Mouse (Mus musculus) right cerebral cortex, postnatal 4 days (tissue): ENCODE results near the gene Adpgk.
"Not testable (repeated sequence)": the region's sequence is repeated elsewhere in the genome, so short reads cannot be mapped to it uniquely, and the experiment has no call there.

Experiments
- DNase-seq: peaks from one replicate; pipeline ENCODE4 v3.0.0-alpha.2; 2022

Adpgk gene

DNA sequence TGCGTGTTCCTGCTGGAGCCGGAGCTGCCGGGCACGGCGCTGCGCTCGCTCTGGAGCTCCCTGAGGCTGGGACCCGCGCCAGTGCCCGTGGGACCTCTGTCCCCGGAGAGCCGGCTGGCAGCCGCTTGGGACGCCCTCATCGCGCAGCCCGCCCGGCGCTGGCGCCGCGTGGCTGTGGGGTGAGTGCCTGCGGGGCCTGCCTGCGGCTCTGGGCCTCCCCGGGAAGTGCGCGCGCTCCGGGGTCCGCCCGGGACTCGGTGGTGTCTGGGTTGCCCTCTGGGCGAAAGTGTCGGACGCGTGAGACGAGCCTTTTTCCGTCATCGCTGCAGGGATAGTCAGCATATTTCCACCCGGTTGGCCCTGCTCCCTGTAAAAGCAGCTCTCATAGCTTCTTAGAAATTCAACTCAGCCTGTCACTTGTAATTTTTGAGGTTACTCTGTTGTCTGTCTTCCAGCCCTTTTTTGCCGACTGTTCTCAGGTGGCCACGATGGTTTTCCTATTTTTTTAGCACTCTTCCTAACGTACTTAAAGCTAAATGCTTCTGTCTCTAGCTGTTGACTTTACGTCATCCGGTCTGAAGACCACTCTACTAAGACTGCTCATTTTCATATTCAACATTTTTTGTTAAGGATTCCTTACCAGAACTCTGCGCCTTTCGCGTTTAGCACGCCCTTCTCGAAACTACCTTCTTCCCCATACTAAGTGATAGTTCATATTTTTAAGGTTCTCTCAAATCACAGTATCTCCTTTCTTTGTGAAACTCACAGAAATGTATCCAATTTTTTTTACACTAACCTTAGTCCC is 532 bp downstream of the Adpgk start:
- DNase-seq, result no peak

- DNase-seq, result no peak
Measured at GRCm38 (mm10) chr9:59292493-59292875, 1.1 kb downstream of the Adpgk start.

DNA sequence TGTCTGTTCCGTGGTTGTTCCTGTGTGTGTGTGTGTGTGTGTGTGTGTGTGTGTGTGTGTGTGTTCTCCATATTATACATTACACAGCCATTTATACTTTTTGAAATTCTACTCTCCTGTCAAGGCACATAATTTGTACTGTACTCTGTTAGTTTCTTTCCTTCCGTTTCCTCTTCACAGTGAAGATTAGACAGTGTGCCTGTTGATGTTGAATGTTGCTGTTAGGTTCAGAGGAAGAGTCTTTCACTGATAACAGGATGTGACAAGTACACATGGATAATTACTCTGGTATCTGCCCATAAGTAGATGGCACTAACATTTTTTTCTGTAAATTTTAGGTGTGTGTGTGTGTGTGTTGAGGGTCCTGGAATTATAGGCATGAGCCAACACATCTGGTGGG is 5.1 kb downstream of the Adpgk start:
- DNase-seq, result no peak

- DNase-seq, result no peak
Measured at GRCm38 (mm10) chr9:59307890-59308289, 16.5 kb downstream of the Adpgk start.

DNA sequence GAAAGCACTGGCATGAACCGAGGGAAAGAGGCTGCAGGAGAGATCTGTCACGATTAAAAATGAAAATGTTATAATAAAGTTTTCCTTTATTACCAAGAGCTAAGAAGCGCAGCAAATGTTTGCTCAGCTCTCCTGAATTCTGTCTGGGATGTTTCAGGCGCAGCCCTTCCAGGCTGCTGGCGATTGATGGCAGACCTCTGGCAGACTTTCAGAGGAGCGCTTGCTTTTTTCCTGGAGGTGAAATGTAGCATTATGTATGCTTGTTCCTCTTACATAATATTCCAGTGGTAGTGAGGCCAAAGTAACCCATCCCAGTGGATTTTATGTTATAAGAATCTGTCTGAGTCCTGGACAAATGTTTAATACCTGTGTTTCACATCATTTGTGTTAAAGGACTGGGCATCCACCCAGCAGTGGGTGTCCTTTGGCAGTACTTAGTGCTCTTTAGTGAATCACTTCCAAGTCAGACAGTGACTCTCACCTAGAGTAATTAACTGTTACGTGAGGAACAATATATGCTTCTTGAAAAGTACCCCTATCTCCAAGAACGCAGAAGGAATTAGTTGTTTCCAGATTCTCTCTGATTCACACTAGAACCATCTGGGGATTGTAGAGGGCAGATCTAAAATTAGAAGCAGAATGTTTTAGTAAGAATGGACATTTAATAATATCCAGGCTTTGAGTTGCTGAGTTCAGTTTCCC is 19.4 kb downstream of the Adpgk start:
- no peak for DNase-seq

GRCm38 (mm10) chr9:59311284-59311670 is 19.9 kb downstream of the Adpgk start:
- DNase-seq, result no peak

GRCm38 (mm10) chr9:59316206-59316605 is 24.8 kb downstream of the Adpgk start:
- DNase-seq, result no peak

DNA sequence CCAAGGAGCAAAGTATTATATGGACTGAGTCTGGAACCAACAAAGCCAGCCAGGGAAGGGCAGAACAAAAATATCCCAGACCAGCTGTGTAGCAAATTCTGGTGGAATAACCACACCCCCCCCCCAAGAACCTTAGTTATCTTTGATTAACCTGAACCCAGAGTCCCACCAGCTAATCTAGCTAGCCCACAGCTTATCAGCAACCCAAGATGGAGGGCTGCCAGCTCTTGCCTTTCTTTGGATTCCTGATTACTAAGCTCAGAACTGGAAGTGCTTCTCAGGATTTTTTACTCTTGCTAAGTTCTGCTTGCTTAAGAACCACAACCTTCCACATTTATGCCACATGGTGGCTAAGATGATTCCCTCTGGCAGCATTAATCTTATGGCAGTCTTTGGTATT is 33.0 kb downstream of the Adpgk start:
- DNase-seq, result no peak

- DNase-seq, result no peak
Measured at GRCm38 (mm10) chr9:59330055-59330454, 38.7 kb downstream of the Adpgk start.

DNA sequence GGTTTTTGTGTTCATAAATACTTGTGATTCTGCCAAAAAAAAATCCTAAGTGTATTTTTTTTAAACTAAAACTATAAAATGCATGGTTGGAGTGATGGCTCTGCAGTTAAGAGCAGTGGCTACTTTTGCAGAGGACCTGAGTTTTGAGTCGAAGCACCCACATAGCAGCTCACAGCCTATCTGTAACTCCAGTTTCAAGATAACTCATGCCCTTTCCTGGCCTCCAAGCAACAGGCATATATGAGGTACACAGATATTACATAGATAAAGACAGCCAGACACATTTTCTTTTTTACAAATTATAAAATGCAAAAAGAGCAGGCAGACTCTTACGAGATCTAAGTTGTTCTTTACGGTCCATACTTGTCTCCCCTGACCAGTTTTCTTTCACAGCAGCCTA is 45.2 kb downstream of the Adpgk start:
- no peak for DNase-seq

GRCm38 (mm10) chr9:59337889-59338288 is 46.5 kb downstream of the Adpgk start:
- DNase-seq, result no peak

DNA sequence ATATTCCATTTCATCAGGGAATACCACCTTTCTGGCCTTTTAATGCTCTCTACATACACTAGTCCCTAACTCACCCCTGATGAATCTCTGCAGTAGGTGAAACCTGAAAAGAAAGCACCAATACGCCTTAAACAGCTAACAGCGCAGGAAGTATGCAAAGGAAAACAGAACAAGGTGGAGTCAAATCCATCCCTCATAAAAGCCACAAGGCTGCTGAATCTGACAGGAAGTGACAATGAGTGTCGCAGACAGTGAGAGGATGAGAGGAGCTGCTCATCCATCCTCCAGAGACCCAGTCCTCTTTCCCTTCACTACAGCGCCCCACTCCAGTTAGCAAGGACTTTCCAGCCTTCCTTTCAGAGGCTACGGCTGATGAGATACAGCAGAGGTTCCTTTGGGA is 47.1 kb downstream of the Adpgk start:
- DNase-seq, result no peak

- no peak for DNase-seq
Measured at GRCm38 (mm10) chr9:59339107-59339506, 47.7 kb downstream of the Adpgk start.

DNA sequence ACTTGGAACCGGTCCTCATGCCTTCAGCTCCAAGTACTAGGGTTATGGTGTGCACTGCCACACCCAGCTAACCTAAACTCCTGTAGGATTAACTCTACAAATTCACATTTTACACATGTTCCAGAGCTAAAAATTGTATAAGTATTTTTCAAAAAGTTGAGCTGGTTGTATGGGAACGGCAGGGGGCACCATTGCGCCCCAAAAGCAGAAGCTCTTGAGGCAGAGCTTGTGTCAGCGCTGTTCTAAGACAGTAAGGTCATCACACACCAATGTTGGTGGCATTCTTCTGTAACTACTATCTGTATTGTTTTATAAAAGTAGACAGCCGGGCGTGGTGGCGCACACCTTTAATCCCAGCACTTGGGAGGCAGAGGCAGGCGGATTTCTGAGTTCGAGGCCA is 48.6 kb downstream of the Adpgk start:
- peak; percentile 8 for DNase-seq

- no peak for DNase-seq
Measured at GRCm38 (mm10) chr9:59346176-59346575, 54.8 kb downstream of the Adpgk start.

DNA sequence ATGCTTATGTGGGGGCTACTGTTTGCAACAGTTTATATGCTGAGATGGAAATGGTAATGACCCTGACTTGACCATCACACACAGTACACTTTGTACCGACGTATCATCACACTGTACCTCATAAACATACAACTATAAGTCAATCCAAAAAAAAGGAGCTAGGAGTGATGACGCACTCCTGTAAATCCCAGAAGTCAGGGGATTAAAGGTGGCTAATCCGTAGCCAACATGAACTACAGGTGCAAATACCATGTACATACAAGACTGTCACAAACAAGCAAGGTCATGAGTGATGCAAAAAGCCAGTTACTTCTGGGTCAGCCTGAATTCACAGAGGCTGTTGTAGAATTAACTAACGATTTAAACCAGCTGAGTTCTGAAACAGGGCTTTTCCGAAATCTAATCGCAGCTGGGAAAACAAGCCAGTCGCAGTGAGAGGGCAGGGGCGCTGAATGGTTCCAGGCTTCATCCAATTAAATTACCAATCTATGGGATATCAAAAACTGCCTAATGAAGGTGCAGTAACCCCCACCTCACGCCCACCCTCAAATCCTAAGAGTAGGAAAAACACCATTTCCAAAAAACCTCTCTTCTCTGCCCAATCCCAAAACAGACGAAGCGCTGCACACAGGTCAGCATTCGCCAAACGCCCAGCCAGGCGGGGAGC is 61.4 kb downstream of the Adpgk start:
- DNase-seq, result no peak

DNA sequence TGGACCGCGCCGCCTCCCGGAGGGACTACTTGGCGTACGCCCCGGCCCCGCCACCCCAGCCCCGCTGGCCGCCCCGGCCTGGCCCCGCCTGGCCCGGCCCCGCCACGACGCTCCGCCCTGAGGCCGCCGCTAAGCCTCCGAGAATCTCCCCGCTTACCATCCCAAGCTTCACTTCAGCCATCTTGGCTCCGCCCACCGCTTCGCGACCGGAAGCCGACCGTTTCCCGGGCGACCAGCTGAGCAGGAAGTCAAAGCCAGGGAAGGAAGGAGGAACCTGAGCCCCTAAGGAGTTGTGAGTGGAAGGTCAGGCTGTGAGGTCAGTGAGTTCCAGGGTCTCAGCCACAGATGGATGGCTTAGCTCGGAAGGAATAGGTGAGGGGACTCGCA is 61.9 kb downstream of the Adpgk start, which contains the start of gene Bbs4:
Gene Bbs4, minus strand, starts transcription at position 256 of the 387 bp plus-strand sequence.
- peak; percentile 83 for DNase-seq

DNA sequence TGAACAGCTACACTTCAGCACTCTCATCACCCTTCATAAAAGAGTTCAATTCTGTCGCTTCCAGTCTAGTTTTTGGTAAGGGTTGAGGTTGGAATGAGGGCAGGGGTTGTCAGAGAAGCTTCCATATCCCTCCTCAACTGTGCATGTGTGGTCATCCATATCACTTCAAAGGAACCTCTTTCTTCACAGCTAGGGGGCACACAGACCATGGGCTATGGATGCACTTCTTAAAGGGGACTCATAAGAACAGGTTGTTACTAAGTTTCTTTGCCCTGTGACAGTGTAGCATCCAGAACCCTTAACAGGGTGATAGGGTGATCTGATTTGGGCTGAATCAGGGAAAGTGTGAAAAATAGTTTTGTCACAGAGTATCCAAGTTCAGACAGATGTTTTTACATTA is 66.7 kb downstream of the Adpgk start:
- DNase-seq, result not testable (repeated sequence)

DNA sequence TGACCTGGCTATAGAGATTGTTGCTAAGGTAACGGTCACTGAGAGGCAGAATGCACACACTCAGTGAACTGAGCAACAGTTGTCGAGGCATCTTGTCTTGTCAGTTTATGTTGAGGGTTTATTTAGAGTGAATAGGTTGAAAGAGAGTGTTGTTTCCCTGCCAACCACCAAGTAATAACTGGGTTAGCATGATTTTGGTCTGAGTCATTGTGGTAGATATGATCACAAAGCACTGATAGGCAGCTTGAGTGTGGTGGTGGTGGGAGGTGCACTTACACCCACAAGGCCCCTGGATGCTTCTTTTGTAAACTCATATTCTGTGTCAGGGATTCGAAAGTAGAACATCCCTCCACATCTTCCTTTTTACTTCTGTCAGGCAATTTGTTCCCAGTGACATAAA is 69.1 kb downstream of the Adpgk start:
- not testable (repeated sequence) for DNase-seq

- no peak for DNase-seq
Measured at GRCm38 (mm10) chr9:59369220-59369619, 77.9 kb downstream of the Adpgk start.

- no peak for DNase-seq
Measured at GRCm38 (mm10) chr9:59369646-59370045, 78.3 kb downstream of the Adpgk start.
